Mouse (Mus musculus) embryo, embryonic 9.5 days (tissue): ENCODE data around the gene Olfr1201.

ENCODE experiments used
- DNase-seq: peaks from one replicate; pipeline ENCODE4 v3.0.0-alpha.2; 2017; ENCODE audit errors: extremely low spot score

The Olfr1201 gene

GRCm38 (mm10) chr2:88792736-88793135 lies at the start of gene Olfr1201:
Gene Olfr1201, plus strand, starts transcription at chr2:88793036.
- DNase-seq: no peak

- no peak for DNase-seq
Measured at GRCm38 (mm10) chr2:88743379-88743778, 49.5 kb upstream of the Olfr1201 start.

GRCm38 (mm10) chr2:88751270-88751669 lies 41.6 kb upstream of the Olfr1201 start, which contains the start of gene Olfr1198:
Gene Olfr1198, minus strand, starts transcription at chr2:88751370.
- no peak for DNase-seq

- DNase-seq: no peak
Measured at GRCm38 (mm10) chr2:88760369-88760768, 32.5 kb upstream of the Olfr1201 start, which contains the start of gene Olfr1199. Gene Olfr1199, minus strand, starts transcription at chr2:88760469.

GRCm38 (mm10) chr2:88770388-88770787 lies 22.4 kb upstream of the Olfr1201 start, which contains the start of gene Olfr1200:
Gene Olfr1200, minus strand, starts transcription at chr2:88770488.
- no peak for DNase-seq

- DNase-seq: no peak
Measured at GRCm38 (mm10) chr2:88814196-88814595, 21.4 kb downstream of the Olfr1201 start, which contains the start of gene Olfr1202. Gene Olfr1202, plus strand, starts transcription at chr2:88814496.

- no peak for DNase-seq
Measured at GRCm38 (mm10) chr2:88829437-88829836, 36.6 kb downstream of the Olfr1201 start, which contains the start of gene Olfr1205. Gene Olfr1205, plus strand, starts transcription at chr2:88829737.

GRCm38 (mm10) chr2:88838477-88838876 lies 45.6 kb downstream of the Olfr1201 start:
- no peak for DNase-seq
